Mouse (Mus musculus): Measurements from ENCODE around the gene Terb2. TPM values are rescaled to one million over a fixed set of nuclear protein-coding genes. Genes with fewer than 3 reads are reported as not detected.

The Terb2 gene
- polyA plus RNA-seq, 1 experiment: not detected

GRCm38 (mm10) chr2:122146687-122147086 lies 39.4 kb upstream of the Terb2 start:
- peaks cover 7% of the 10 kb centered on the region for H3K36me3 ChIP-seq (ENCODE audit: control insufficient read depth, insufficient read depth, low read length)
- DNase-seq: no peak
- no peaks in the 10 kb centered on the region for H3K27me3 ChIP-seq (ENCODE audit: control insufficient read depth, insufficient read depth, low read length)
- H3K27ac ChIP-seq (ENCODE audit: control insufficient read depth, insufficient read depth, low read length): peak overlapping the region; percentile 8; the same call in 1 of the 2 replicates
- H3K4me1 ChIP-seq (replicated peaks; ENCODE audit: control insufficient read depth, insufficient read depth, low read length): peaks cover 13% of the 10 kb centered on the region
- no peak overlapping the region for H3K4me3 ChIP-seq (ENCODE audit: control insufficient read depth, insufficient read depth, low read length)
- 53% methylated on average over 6 of the region's 6 CpGs for WGBS
- TF ChIP-seq POLR2A (IDR thresholded peaks at IDR 0.05; ENCODE audit: control insufficient read depth, extremely low read depth, insufficient read depth, low read length, poor library complexity): no peak
- TF ChIP-seq CTCF (IDR thresholded peaks at IDR 0.05; ENCODE audit: borderline replicate concordance, control insufficient read depth, extremely low read depth, insufficient read depth, low read length, poor library complexity): no peak

DNA sequence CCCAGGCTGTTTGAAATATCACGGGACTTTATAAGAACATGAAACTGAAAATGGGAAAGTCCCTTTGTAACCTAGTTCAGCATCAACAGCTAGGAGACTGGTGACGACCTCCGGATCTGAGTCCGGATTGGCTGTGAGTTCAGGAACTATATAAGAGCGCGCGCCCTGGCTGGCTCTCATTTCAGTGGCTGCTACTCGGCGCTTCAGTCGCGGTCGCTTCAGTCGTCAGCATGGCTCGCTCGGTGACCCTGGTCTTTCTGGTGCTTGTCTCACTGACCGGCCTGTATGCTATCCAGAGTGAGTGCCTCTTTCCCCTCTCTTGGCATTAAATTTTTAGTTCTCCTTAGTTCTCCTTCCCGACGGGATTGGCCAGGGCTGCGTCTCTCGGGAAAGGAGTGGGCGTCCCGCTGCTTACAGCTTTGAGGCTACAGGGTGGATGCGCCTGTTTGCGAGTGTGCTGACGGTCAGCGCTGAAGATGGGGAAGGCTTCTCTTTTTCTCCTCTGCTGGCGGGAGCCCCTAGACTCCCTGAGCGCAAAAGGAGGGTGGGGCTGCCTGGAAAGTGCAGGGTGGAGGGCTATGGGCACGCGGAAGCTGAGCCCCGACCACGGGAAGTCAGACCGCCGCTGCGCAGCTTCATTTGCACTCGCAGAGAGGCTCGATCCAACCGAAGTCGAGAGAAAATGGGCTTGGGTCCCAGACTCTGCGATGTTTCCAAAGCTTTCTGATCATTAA lies 38.4 kb upstream of the Terb2 start, which contains the start of gene B2m:
Gene B2m (plus strand): TSS at position 179 of the 734 bp plus-strand sequence.
- peak within 1 kb of the TSS; percentile 75 for H3K27ac ChIP-seq (ENCODE audit: control insufficient read depth, insufficient read depth, low read length)
- peak within 1 kb of the TSS; percentile 99 for H3K4me3 ChIP-seq (ENCODE audit: control insufficient read depth, insufficient read depth, low read length)
- peak; percentile 91 for DNase-seq
- 0 out of 2 replicates have a peak, but pooled peaks have one; percentile 13 for TF ChIP-seq CTCF (IDR thresholded peaks at IDR 0.05; ENCODE audit: borderline replicate concordance, control insufficient read depth, extremely low read depth, insufficient read depth, low read length, poor library complexity)
- TF ChIP-seq POLR2A (IDR thresholded peaks at IDR 0.05; ENCODE audit: control insufficient read depth, extremely low read depth, insufficient read depth, low read length, poor library complexity): peak; percentile 98
- WGBS: under 1% methylated on average over 40 of the region's 40 CpGs
- peaks cover 13% of the 10 kb centered on the region for H3K4me1 ChIP-seq (replicated peaks; ENCODE audit: control insufficient read depth, insufficient read depth, low read length)
- peaks cover 14% of the 10 kb centered on the region for H3K36me3 ChIP-seq (ENCODE audit: control insufficient read depth, insufficient read depth, low read length)
- H3K27me3 ChIP-seq (ENCODE audit: control insufficient read depth, insufficient read depth, low read length): no peaks in the 10 kb centered on the region

GRCm38 (mm10) chr2:122148242-122148917 lies 37.7 kb upstream of the Terb2 start:
- peak; percentile 69 for DNase-seq
- no peak for TF ChIP-seq POLR2A (IDR thresholded peaks at IDR 0.05; ENCODE audit: control insufficient read depth, extremely low read depth, insufficient read depth, low read length, poor library complexity)
- TF ChIP-seq CTCF (IDR thresholded peaks at IDR 0.05; ENCODE audit: borderline replicate concordance, control insufficient read depth, extremely low read depth, insufficient read depth, low read length, poor library complexity): no peak
- Histone ChIP-seq H3K4me3 (ENCODE audit: control insufficient read depth, insufficient read depth, low read length) (peak overlapping the region; percentile 99), H3K4me1 (replicated peaks; ENCODE audit: control insufficient read depth, insufficient read depth, low read length) (peaks cover 13% of the 10 kb centered on the region), H3K36me3 (ENCODE audit: control insufficient read depth, insufficient read depth, low read length) (peaks cover 21% of the 10 kb centered on the region), H3K27ac (ENCODE audit: control insufficient read depth, insufficient read depth, low read length) (peak overlapping the region; percentile 75), H3K27me3 (ENCODE audit: control insufficient read depth, insufficient read depth, low read length) (no peaks in the 10 kb centered on the region)
- WGBS: under 1% methylated on average over 18 of the region's 18 CpGs

DNA sequence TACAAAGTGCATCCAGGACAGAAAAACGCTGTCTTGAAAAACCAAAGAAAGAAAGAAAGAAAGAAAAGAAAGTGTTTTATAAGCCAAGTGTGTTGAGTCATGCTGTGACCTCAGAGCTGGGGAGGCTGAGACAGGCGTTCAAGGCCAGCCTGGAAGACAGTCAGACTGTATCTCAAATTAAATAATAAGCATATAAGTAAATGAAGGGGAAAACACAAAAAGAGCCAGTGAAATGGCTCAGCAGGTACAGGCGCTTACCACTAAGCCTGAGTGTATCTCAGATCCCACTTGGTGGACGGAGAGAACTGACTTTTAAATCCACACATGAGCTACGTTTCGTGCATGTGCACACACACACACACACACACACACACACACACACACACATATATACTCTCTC lies 36.8 kb upstream of the Terb2 start:
- DNase-seq: no peak
- Histone ChIP-seq H3K36me3 (ENCODE audit: control insufficient read depth, insufficient read depth, low read length) (peaks cover 25% of the 10 kb centered on the region), H3K4me3 (ENCODE audit: control insufficient read depth, insufficient read depth, low read length) (no peak overlapping the region), H3K27ac (ENCODE audit: control insufficient read depth, insufficient read depth, low read length) (no peak overlapping the region), H3K4me1 (replicated peaks; ENCODE audit: control insufficient read depth, insufficient read depth, low read length) (peaks cover 13% of the 10 kb centered on the region), H3K27me3 (ENCODE audit: control insufficient read depth, insufficient read depth, low read length) (no peaks in the 10 kb centered on the region)
- TF ChIP-seq POLR2A (IDR thresholded peaks at IDR 0.05; ENCODE audit: control insufficient read depth, extremely low read depth, insufficient read depth, low read length, poor library complexity) (no peak), CTCF (IDR thresholded peaks at IDR 0.05; ENCODE audit: borderline replicate concordance, control insufficient read depth, extremely low read depth, insufficient read depth, low read length, poor library complexity) (no peak)
- WGBS: 14% methylated on average over 6 of the region's 6 CpGs

DNA sequence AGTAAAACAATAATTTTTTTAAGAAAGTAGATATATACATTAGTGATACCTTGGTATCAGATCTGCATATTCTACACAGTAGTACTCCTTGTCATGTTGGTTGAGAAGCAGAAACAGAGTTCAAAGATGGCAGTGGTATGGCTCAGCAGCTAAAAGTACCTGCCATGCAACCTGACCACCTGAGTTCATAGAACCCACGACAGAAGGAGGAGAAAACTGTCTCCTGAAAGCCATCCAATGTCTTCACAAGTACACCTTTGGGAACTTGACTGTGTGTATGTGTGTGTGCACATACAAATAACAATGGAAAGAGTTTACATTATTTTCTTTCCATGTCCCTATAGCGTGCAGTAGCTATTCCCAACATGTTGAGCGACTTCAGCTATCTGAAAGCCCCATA lies 36.4 kb upstream of the Terb2 start:
- Histone ChIP-seq H3K4me3 (ENCODE audit: control insufficient read depth, insufficient read depth, low read length) (no peak overlapping the region), H3K4me1 (replicated peaks; ENCODE audit: control insufficient read depth, insufficient read depth, low read length) (peaks cover 13% of the 10 kb centered on the region), H3K27me3 (ENCODE audit: control insufficient read depth, insufficient read depth, low read length) (no peaks in the 10 kb centered on the region), H3K36me3 (ENCODE audit: control insufficient read depth, insufficient read depth, low read length) (peaks cover 29% of the 10 kb centered on the region), H3K27ac (ENCODE audit: control insufficient read depth, insufficient read depth, low read length) (no peak overlapping the region)
- WGBS: 19% methylated on average over 3 of the region's 3 CpGs
- DNase-seq: no peak
- no peak for TF ChIP-seq CTCF (IDR thresholded peaks at IDR 0.05; ENCODE audit: borderline replicate concordance, control insufficient read depth, extremely low read depth, insufficient read depth, low read length, poor library complexity)
- no peak for TF ChIP-seq POLR2A (IDR thresholded peaks at IDR 0.05; ENCODE audit: control insufficient read depth, extremely low read depth, insufficient read depth, low read length, poor library complexity)

- Histone ChIP-seq H3K27me3 (ENCODE audit: control insufficient read depth, insufficient read depth, low read length) (no peaks in the 10 kb centered on the region), H3K36me3 (ENCODE audit: control insufficient read depth, insufficient read depth, low read length) (peaks cover 33% of the 10 kb centered on the region), H3K4me1 (replicated peaks; ENCODE audit: control insufficient read depth, insufficient read depth, low read length) (peaks cover 21% of the 10 kb centered on the region), H3K27ac (ENCODE audit: control insufficient read depth, insufficient read depth, low read length) (no peak overlapping the region), H3K4me3 (ENCODE audit: control insufficient read depth, insufficient read depth, low read length) (no peak overlapping the region)
- no peak for TF ChIP-seq CTCF (IDR thresholded peaks at IDR 0.05; ENCODE audit: borderline replicate concordance, control insufficient read depth, extremely low read depth, insufficient read depth, low read length, poor library complexity)
- WGBS: 88% methylated on average over 1 of the region's 1 CpGs
- DNase-seq: no peak
These were observed 34.9 kb upstream of the Terb2 start for GRCm38 (mm10) chr2:122151221-122151620.
